Mouse (Mus musculus) myocyte (in vitro differentiated cells): ENCODE measurements around the gene Xrcc4.

Experiments
- MAX ChIP-seq: IDR thresholded peaks from one replicate; pipeline ENCODE4 v1.6.1; 2011; ENCODE audit warnings: low read depth, mild to moderate bottlenecking, control low read depth
- POLR2A ChIP-seq: IDR thresholded peaks from one replicate; pipeline ENCODE4 v1.6.1; 2011; ENCODE audit warnings: low read depth, mild to moderate bottlenecking, control low read depth, moderate library complexity; ENCODE audit not compliant: insufficient read length
- USF1 ChIP-seq: IDR thresholded peaks from one replicate; pipeline ENCODE4 v1.6.1; 2011; ENCODE audit warnings: low read depth, mild to moderate bottlenecking, control low read depth, moderate library complexity

GRCm38 (mm10) chr13:89929477-89929876, 159.9 kb downstream of the Xrcc4 start:
- TF ChIP-seq USF1 (no peak), MAX (no peak), POLR2A (no peak)
